Mouse (Mus musculus) gastrocnemius, adult 2 months (tissue): ENCODE data around the gene Dnajc5. TPM values are rescaled to one million over a fixed set of nuclear protein-coding genes. Genes with fewer than 3 reads are reported as not detected.
A peak's percentile ranks its signal among the peaks of the same experiment; 100 is the strongest.

Source experiments
- DNase-seq: peaks from one replicate; pipeline ENCODE4 v3.0.0; 2022
- H3K27ac ChIP-seq: fragments of 200-600 bp; 2 replicates; pipeline ENCODE4 v1.8.1; 2022; ENCODE audit warnings: mild to moderate bottlenecking
- H3K4me3 ChIP-seq: fragments of 200-600 bp; 2 replicates; pipeline ENCODE4 v1.8.1; 2022; ENCODE audit warnings: mild to moderate bottlenecking, moderate library complexity
- CTCF ChIP-seq: fragments of 200-600 bp; IDR thresholded peaks from 2 replicates; pipeline ENCODE4 v1.8.1; 2022; ENCODE audit warnings: antibody characterized with exemption, mild to moderate bottlenecking, moderate library complexity
- intact Hi-C: fragments of 180-260 bp; cut with DNase I; formaldehyde crosslinking; loops from one replicate; pipeline ENCODE4 v1.15.1; 2025
- total RNA-seq, 2 experiments: library from RNA; stranded (reverse); gene quantifications; 2 replicates each; pipeline ENCODE4 v1.2.3; 2021

The Dnajc5 gene
- total RNA-seq, 2 experiments from 2014 or later = 43.7 to 46.6 TPM

GRCm38 (mm10) chr2:181588229-181588780 is 68.0 kb downstream of the Dnajc5 start:
- no peak overlapping the region for H3K27ac ChIP-seq
- DNase-seq = no peak
- intact Hi-C loops = no loop called here
- no peak overlapping the region for H3K4me3 ChIP-seq
- no peak for TF ChIP-seq CTCF

- intact Hi-C loops = no loop called here
- no peak for DNase-seq
- no peak overlapping the region for H3K27ac ChIP-seq
- H3K4me3 ChIP-seq = no peak overlapping the region
- TF ChIP-seq CTCF = no peak
Measured at GRCm38 (mm10) chr2:181589011-181589731, 68.9 kb downstream of the Dnajc5 start.

- intact Hi-C loops = loop anchor here (10.0 kb wide), 1 partner anchor 405 kb away; the partner anchor contains the start of gene Ppdpf
- DNase-seq = no peak
- Histone ChIP-seq H3K4me3 (no peak overlapping the region), H3K27ac (no peak overlapping the region)
- TF ChIP-seq CTCF = no peak
Measured at GRCm38 (mm10) chr2:181589732-181590105, 69.4 kb downstream of the Dnajc5 start.

GRCm38 (mm10) chr2:181590471-181590870 is 70.2 kb downstream of the Dnajc5 start:
- no peak overlapping the region for H3K4me3 ChIP-seq
- DNase-seq = no peak
- intact Hi-C loops = loop anchor here (10.0 kb wide), 1 partner anchor 406 kb away; the partner anchor contains the start of gene Ppdpf
- no peak for TF ChIP-seq CTCF
- H3K27ac ChIP-seq = no peak overlapping the region

GRCm38 (mm10) chr2:181591528-181592085 is 71.3 kb downstream of the Dnajc5 start, which contains the start of gene Prpf6:
Gene Prpf6 (plus strand): TSS chr2:181591868.
- no peak for TF ChIP-seq CTCF
- intact Hi-C loops = loop anchor here (10.0 kb wide), 1 partner anchor 407 kb away; the partner anchor contains the start of gene Ppdpf
- H3K4me3 ChIP-seq = peak within 1 kb of the TSS; percentile 85
- DNase-seq = no peak
- peak within 1 kb of the TSS; percentile 92 for H3K27ac ChIP-seq

GRCm38 (mm10) chr2:181592231-181593041 is 72.2 kb downstream of the Dnajc5 start, which contains the start of gene Zfp512b:
Gene Zfp512b (minus strand): TSS chr2:181592803.
- peak; percentile 8; the same call in 1 of the 2 replicates for TF ChIP-seq CTCF
- intact Hi-C loops = loop anchor here (10.0 kb wide), 1 partner anchor 408 kb away; the partner anchor contains the start of gene Ppdpf
- peak within 1 kb of the TSS; percentile 92 for H3K27ac ChIP-seq
- DNase-seq = peak; percentile 81
- H3K4me3 ChIP-seq = peak within 1 kb of the TSS; percentile 85

- TF ChIP-seq CTCF = no peak
- peak overlapping the region; percentile 92 for H3K27ac ChIP-seq
- no peak for DNase-seq
- H3K4me3 ChIP-seq = peak overlapping the region; percentile 85
- intact Hi-C loops = loop anchor here (10.0 kb wide), 1 partner anchor 408 kb away; the partner anchor contains the start of gene Ppdpf
Measured at GRCm38 (mm10) chr2:181593042-181593421, 72.7 kb downstream of the Dnajc5 start.

- no peak for TF ChIP-seq CTCF
- Histone ChIP-seq H3K4me3 (no peak overlapping the region), H3K27ac (no peak overlapping the region)
- DNase-seq = no peak
- intact Hi-C loops = loop anchor here (2.0 to 10.0 kb wide), 2 partner anchors 201 to 409 kb away; partner anchors contain the start of gene Ppdpf
Measured at GRCm38 (mm10) chr2:181593937-181594336, 73.7 kb downstream of the Dnajc5 start.

- peak; percentile 82 for TF ChIP-seq CTCF
- no peak for DNase-seq
- intact Hi-C loops = loop anchor here (2.0 to 10.0 kb wide), 2 partner anchors 202 to 410 kb away; partner anchors contain the start of gene Ppdpf
- Histone ChIP-seq H3K4me3 (no peak overlapping the region), H3K27ac (no peak overlapping the region)
Measured at GRCm38 (mm10) chr2:181594946-181595696, 74.8 kb downstream of the Dnajc5 start.

GRCm38 (mm10) chr2:181596221-181596960 is 76.1 kb downstream of the Dnajc5 start:
- TF ChIP-seq CTCF = no peak
- intact Hi-C loops = loop anchor here (10.0 kb wide), 1 partner anchor 412 kb away; the partner anchor contains the start of gene Ppdpf
- H3K27ac ChIP-seq = no peak overlapping the region
- DNase-seq = no peak
- H3K4me3 ChIP-seq = no peak overlapping the region
